Mouse (Mus musculus) heart, embryonic 14.5 days (tissue): ENCODE measurements around the gene 2610528J11Rik. TPM values are rescaled to one million over a fixed set of nuclear protein-coding genes. Genes with fewer than 3 reads are reported as not detected.
"Not testable (repeated sequence)": the region's sequence is repeated elsewhere in the genome, so short reads cannot be mapped to it uniquely, and the experiment has no call there.

ENCODE experiments used
- ATAC-seq: fragments of 200-750 bp; cut with Nextera tagmentation; 2 replicates; pipeline ENCODE4 v1.8.0; 2017; ENCODE audit warnings: low read depth, moderate TSS enrichment; ENCODE audit not compliant: insufficient number of reproducible peaks, insufficient read depth, low FRiP score
- H3K27ac ChIP-seq, 2 experiments: fragments of 200-500 bp in 1 of 2; fragments of 300-500 bp in 1 of 2; sonication (generic) in 1 of 2; replicated peaks in 1 of 2; 2 replicates each; pipeline ENCODE4 v1.5.1; 2012 to 2014; ENCODE audit warnings: low read depth in 2 of 2, low read length in 2 of 2, control low read depth in 1 of 2, mild to moderate bottlenecking in 1 of 2, mixed read lengths in 1 of 2; ENCODE audit not compliant: control insufficient read depth in 1 of 2, insufficient read depth in 1 of 2
- H3K27me3 ChIP-seq: fragments of 300-500 bp; sonication (generic); 2 replicates; pipeline ENCODE4 v1.6.1; 2014; ENCODE audit warnings: mild to moderate bottlenecking, low read length, control low read depth; ENCODE audit not compliant: control insufficient read depth, insufficient read depth
- H3K36me3 ChIP-seq: fragments of 300-500 bp; sonication (generic); 2 replicates; pipeline ENCODE4 v1.6.1; 2014; ENCODE audit warnings: mild to moderate bottlenecking, control low read depth, low read length, mixed read lengths; ENCODE audit not compliant: control insufficient read depth, insufficient read depth
- H3K4me1 ChIP-seq, 2 experiments: fragments of 200-500 bp in 1 of 2; fragments of 300-500 bp in 1 of 2; sonication (generic) in 1 of 2; 2 replicates each; pipeline ENCODE4 v1.6.1; 2012 to 2014; ENCODE audit warnings: low read length in 2 of 2, control low read depth in 1 of 2, mixed read lengths in 1 of 2; ENCODE audit not compliant: control insufficient read depth in 2 of 2, insufficient read depth in 2 of 2
- H3K4me2 ChIP-seq: fragments of 300-500 bp; sonication (generic); 2 replicates; pipeline ENCODE4 v1.6.1; 2014; ENCODE audit warnings: mild to moderate bottlenecking, low read length
- H3K4me3 ChIP-seq, 2 experiments: fragments of 200-500 bp in 1 of 2; fragments of 300-500 bp in 1 of 2; sonication (generic) in 1 of 2; 2 replicates each; pipeline ENCODE4 v1.5.1; 2012 to 2014; ENCODE audit warnings: low read length in 2 of 2, mild to moderate bottlenecking in 2 of 2, control low read depth in 1 of 2, low read depth in 1 of 2, moderate library complexity in 1 of 2; ENCODE audit not compliant: control insufficient read depth in 1 of 2, insufficient read depth in 1 of 2
- H3K9ac ChIP-seq: fragments of 300-500 bp; sonication (generic); 2 replicates; pipeline ENCODE4 v1.6.1; 2014; ENCODE audit warnings: mild to moderate bottlenecking, low read length
- H3K9me3 ChIP-seq: fragments of 300-500 bp; sonication (generic); 2 replicates; pipeline ENCODE4 v1.6.1; 2016; ENCODE audit warnings: low read length, control low read depth; ENCODE audit not compliant: control insufficient read depth
- WGBS: fragments of 180-500 bp; shearing (Covaris S2); extraction: QIAGEN DNeasy Blood & Tissue Kit; methylation state at CpG from one replicate; pipeline ENCODE4 v1.1.7; 2014; 5-methylcytosine and 5-hydroxymethylcytosine counted together
- polyA plus RNA-seq: library from polyadenylated mRNA; unstranded; fragments of >200 nt; fragmentation: Nextera tagmentation; extraction: Ambion mirVana; gene quantifications from 2 replicates; pipeline ENCODE4 v1.2.1, GENCODE M21; 2014

Gene 2610528J11Rik
- polyA plus RNA-seq, 1 experiment from 2014 or later = not detected

DNA sequence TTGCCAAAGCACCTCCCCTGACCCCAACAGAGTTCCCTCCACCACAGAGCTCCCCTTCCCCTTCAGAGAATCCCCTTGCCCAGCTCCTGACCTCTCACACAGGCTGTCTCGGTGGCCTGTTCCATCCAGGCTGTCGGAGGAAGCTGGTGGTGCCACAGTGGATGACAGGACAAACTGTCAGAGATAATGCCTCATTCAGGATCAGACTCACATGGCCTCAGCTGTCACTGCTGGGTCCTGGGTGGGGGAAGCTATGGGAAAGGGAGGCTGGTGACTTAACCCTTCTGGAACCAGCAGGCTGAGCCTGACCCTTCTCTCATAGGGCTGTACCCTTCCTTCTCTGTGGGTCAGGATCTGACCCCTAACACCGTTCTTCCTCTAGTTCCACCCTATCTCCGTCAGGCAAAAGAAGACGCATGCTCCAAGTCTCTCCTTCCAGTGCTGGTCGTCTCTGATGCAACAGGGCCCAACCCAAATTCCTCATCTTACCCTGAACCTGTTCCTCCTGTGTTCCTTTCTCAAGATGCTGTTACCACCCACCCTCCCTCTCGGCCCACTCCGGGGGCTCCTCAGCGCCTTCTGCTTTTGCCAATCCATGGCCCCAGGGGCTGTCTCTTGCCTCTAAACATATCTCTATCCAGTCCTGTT lies 15.8 kb downstream of the 2610528J11Rik start:
- WGBS = 39% methylated on average over 9 of the region's 9 CpGs
- no peaks in the 10 kb centered on the region for H3K9me3 ChIP-seq
- ATAC-seq = no peak
- H3K9ac ChIP-seq = no peak overlapping the region
- H3K4me1 ChIP-seq = peaks cover 4 to 7% of the 10 kb centered on the region in 2 experiments; a peak in 1 of 4 replicates
- peak overlapping the region; percentile 78 for H3K4me2 ChIP-seq
- H3K27me3 ChIP-seq = peaks cover 6% of the 10 kb centered on the region
- no peak overlapping the region for H3K27ac ChIP-seq
- H3K36me3 ChIP-seq = no peaks in the 10 kb centered on the region
- H3K4me3 ChIP-seq = peak overlapping the region in 1 of 2 experiments; percentile 40; a peak in 2 of 4 replicates

DNA sequence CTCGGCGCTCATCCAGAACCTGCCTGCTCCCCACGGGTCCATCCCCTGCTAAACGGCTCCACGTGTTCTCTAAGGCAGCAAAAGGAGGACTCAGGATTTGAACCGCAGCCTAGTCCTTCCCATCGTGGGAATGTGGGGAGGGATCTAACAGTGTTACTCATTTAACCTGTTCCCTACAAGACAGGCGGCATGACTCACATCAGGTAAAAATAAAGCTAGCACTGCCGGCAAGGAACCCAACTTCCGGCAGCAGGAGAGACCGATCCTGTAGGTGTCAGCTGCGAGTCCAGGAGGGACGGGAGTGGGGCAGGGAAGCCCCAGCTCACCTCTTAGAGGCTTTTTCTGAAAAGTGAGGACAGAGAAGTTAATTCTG lies 16.3 kb downstream of the 2610528J11Rik start:
- Histone ChIP-seq H3K4me2 (peak overlapping the region; percentile 78), H3K27me3 (peaks cover 6% of the 10 kb centered on the region), H3K9me3 (no peaks in the 10 kb centered on the region), H3K36me3 (no peaks in the 10 kb centered on the region), H3K4me3 (peak overlapping the region; percentile 36 to 40), H3K27ac (no peak overlapping the region), H3K9ac (peak overlapping the region; percentile 57), H3K4me1 (peaks cover 4 to 7% of the 10 kb centered on the region in 2 experiments; a peak in 1 of 4 replicates)
- WGBS = 11% methylated on average over 13 of the region's 13 CpGs
- ATAC-seq = no peak

DNA sequence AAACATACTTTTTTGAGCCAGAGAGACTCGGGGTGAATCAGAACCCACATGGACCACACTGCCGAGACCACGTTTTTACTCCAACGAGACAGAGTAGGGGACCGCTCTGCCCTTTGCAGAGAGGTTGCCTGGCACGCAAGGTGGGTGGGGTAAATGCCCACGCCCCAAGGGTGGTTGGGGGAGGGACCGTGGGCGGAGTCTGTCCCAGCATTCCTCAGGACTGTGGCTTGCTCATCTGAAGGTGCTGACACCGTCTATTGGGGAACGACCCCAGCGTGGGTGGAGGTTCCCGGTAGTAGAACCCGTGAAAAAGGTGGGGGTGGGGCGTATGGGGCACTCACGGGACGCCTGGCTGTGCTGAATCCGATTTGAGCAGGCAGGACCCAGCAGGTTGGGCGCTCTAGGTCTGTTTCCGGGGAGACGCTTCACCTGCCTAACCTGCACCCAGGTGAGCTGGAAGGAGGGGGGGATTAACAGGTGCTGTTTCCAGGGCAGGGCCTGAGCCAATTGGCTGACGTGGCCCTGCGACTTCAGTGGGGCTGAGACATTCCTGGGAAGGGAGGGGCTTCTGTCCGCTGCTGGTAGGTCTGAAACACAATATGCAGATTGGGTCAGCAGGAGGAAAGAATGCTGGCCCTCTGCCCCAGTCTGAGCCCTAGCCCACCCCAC lies 16.9 kb downstream of the 2610528J11Rik start, which contains the start of gene Tmem125:
Gene Tmem125, minus strand, starts transcription at position 453 of the 669 bp plus-strand sequence.
- ATAC-seq = peak; percentile 43
- 2% methylated on average over 22 of the region's 24 CpGs for WGBS
- peak within 1 kb of the TSS; percentile 57 for H3K9ac ChIP-seq
- H3K9me3 ChIP-seq = no peaks in the 10 kb centered on the region
- H3K36me3 ChIP-seq = no peaks in the 10 kb centered on the region
- peak within 1 kb of the TSS; percentile 78 for H3K4me2 ChIP-seq
- no peak within 1 kb of the TSS for H3K27ac ChIP-seq
- peaks cover 6% of the 10 kb centered on the region for H3K27me3 ChIP-seq
- H3K4me1 ChIP-seq = peaks cover 4 to 7% of the 10 kb centered on the region in 2 experiments; a peak in 1 of 4 replicates
- peak within 1 kb of the TSS; percentile 36 to 40 for H3K4me3 ChIP-seq

DNA sequence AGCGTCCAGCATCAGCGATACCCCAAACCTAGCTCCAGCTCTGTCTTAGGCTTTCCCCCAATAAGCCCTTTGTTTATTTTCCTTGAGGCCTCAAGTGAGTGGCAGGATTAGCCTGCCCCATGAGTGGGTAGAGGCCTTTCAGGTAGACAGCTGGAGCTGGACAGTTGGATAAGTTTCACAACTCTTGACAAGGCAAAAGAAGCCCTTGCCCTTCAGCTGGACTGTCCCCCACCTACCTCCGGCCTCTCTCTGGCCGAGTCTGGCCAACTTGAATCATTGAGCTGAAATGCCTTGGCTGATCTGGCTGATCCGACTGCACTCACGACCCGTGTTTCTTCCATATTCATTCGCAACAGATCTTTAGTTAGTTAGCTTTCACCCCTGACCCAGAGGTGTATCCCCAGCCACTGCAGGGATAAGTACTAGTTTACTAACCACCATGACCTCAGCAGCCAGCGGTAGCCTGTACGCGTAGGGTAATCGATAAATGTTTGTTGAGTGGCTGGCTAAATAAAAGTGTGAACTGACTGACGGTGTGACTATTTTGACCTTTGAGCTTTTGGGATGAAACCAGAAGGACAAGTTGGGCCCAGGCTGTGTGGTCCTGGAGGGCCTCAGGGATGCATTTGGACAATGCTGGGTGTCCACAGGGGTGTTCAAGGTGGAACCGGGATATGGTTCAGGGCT lies 17.8 kb downstream of the 2610528J11Rik start:
- Histone ChIP-seq H3K4me3 (no peak overlapping the region), H3K4me2 (no peak overlapping the region; the same call in 1 of the 2 replicates), H3K9me3 (no peaks in the 10 kb centered on the region), H3K36me3 (no peaks in the 10 kb centered on the region), H3K27me3 (peaks cover 6% of the 10 kb centered on the region), H3K4me1 (peaks cover 4 to 7% of the 10 kb centered on the region in 2 experiments; a peak in 1 of 4 replicates), H3K9ac (no peak overlapping the region), H3K27ac (no peak overlapping the region)
- no peak for ATAC-seq
- 72% methylated on average over 14 of the region's 14 CpGs for whole genome bisulfite sequencing

DNA sequence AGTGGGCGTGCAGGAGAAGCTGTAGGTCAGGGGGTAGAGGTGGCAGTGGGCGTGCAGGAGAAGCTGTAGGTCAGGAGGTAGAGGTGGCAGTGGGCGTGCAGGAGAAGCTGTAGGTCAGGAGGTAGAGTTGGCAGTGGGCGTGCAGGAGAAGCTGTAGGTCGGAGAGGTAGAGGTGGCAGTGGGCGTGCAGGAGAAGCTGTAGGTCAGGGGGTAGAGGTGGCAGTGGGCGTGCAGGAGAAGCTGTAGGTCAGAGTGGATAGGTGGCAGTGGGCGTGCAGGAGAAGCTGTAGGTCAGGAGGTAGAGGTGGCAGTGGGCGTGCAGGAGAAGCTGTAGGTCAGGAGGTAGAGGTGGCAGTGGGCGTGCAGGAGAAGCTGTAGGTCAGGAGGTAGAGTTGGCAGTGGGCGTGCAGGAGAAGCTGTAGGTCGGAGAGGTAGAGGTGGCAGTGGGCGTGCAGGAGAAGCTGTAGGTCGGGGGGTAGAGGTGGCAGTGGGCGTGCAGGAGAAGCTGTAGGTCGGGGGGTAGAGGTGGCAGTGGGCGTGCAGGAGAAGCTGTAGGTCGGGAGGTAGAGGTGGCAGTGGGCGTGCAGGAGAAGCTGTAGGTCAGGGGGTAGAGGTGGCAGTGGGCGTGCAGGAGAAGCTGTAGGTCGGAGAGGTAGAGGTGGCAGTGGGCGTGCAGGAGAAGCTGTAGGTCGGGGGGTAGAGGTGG lies 20.8 kb downstream of the 2610528J11Rik start:
- H3K9me3 ChIP-seq, H3K4me1 ChIP-seq, H3K4me2 ChIP-seq, H3K9ac ChIP-seq, H3K4me3 ChIP-seq, ATAC-seq, H3K36me3 ChIP-seq, H3K27ac ChIP-seq, H3K27me3 ChIP-seq: not testable (repeated sequence)
- 85% methylated on average over 22 of the region's 23 CpGs for WGBS

DNA sequence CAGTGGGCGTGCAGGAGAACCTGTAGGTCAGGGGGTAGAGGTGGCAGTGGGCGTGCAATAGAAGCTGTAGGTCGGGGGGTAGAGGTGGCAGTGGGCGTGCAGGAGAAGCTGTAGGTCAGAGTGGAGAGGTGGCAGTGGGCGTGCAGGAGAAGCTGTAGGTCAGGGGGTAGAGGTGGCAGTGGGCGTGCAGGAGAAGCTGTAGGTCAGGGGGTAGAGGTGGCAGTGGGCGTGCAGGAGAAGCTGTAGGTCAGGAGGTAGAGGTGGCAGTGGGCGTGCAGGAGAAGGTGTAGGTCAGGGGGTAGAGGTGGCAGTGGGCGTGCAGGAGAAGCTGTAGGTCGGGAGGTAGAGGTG lies 21.3 kb downstream of the 2610528J11Rik start:
- H3K9ac ChIP-seq, H3K27me3 ChIP-seq, H3K4me1 ChIP-seq, H3K4me3 ChIP-seq, H3K27ac ChIP-seq, H3K9me3 ChIP-seq, ATAC-seq, H3K4me2 ChIP-seq, H3K36me3 ChIP-seq: not testable (repeated sequence)
- 78% methylated on average over 10 of the region's 10 CpGs for WGBS

DNA sequence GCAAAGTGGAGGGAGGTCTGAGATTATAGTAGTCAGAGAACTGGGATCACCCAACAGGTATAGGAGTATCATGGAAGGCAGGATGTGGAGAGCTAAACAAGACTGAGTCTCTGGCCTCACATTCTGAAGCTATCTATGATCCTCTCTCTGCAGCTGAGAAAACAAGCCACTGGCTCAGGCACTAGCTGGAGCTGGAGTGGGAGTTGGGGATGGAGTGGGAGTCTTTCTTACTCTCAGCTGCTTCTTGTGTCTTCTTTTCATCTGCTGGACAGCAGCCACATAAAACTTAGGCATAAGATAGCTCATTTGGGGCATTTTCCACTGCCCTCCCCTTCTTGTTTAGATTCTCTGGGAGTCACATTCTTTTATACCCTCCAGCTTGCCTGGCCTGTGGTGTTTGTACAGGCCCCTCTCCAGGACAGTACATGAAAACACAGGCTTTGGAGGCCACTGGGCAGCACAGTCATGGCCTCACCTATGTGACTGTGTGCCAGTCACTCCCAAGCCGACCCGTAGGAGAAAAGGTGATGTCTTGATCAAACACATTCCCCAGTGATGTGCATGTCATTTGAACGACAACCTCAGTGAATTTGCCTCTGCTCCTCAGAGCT lies 26.3 kb downstream of the 2610528J11Rik start:
- no peaks in the 10 kb centered on the region for H3K27me3 ChIP-seq
- 0 out of 2 replicates have a peak, but pooled peaks have one; percentile 31 for ATAC-seq
- 66% methylated on average over 3 of the region's 3 CpGs for WGBS
- H3K4me1 ChIP-seq = no peaks in the 10 kb centered on the region
- no peak overlapping the region for H3K9ac ChIP-seq
- H3K4me3 ChIP-seq = no peak overlapping the region
- no peaks in the 10 kb centered on the region for H3K9me3 ChIP-seq
- no peaks in the 10 kb centered on the region for H3K36me3 ChIP-seq
- H3K27ac ChIP-seq = no peak overlapping the region
- no peak overlapping the region for H3K4me2 ChIP-seq
